Comparison of ENCODE assay signal across 29 mouse cellular contexts in genomic region chr4:125745902-125746301, GRCm38 (mm10).
DNase-seq lines count a peak whose midpoint lies in the region; ATAC-seq lines count a peak whose summit lies in the region.
"Had no signal": no experiment of that assay in that cellular context is flagged by ENCODE, and none has a peak within 500 bp of the region (broad histone marks: within the 10 kb centered on the region; RNA-seq: fewer than 3 reads in every experiment).

No protein-coding gene starts in this region.

- peak; percentile 83 for DNase-seq in heart, adult 11 months
- DNase-seq in layer of hippocampus, postnatal 10 days (ENCODE audit: low spot score in 2 of 2): peak; percentile 26 to 48
- no peak for DNase-seq in layer of hippocampus, adult 8-10 months (ENCODE audit: low spot score in 2 of 2)
- peak; percentile 13 for DNase-seq in urinary bladder, adult 2 months (ENCODE audit: low spot score)
- DNase-seq in urinary bladder, postnatal 4 days (ENCODE audit: low spot score in 2 of 2): no peak
- DNase-seq: adrenal gland, postnatal 25 days; B cell, adult 2 months; cerebellum, postnatal 36 days; gastrocnemius, postnatal 10 days; heart, postnatal 10 days; kidney, adult 9 months; kidney, postnatal 10 days; layer of hippocampus, adult 9-11 months; liver, embryonic 13.5 days; lung, adult 18-20 months; right cerebral cortex, postnatal 14 days; spleen, adult 18-20 months; thymus, adult 18-20 months; thymus, postnatal 25 days had no signal

- no peak overlapping the region for H3K27ac ChIP-seq in heart, embryonic 11.5 days (ENCODE audit: low read depth, low read length)
- H3K27ac ChIP-seq: heart, embryonic 13.5 days; hindbrain, embryonic 10.5 days; limb, embryonic 10.5 days; limb, embryonic 15.5 days; liver, embryonic 13.5 days; midbrain, embryonic 12.5 days had no signal

- H3K4me2 ChIP-seq in heart, embryonic 11.5 days: no peak overlapping the region
- H3K4me2 ChIP-seq: heart, embryonic 13.5 days; limb, embryonic 15.5 days; liver, embryonic 13.5 days; midbrain, embryonic 12.5 days had no signal

- WGBS in heart, embryonic 11.5 days (ENCODE audit: insufficient replicate concordance): 54% methylated on average over 3 of the region's 3 CpGs

- H3K4me1 ChIP-seq in heart, embryonic 11.5 days (ENCODE audit: control insufficient read depth, insufficient read depth, low read length): no peaks in the 10 kb centered on the region
- H3K4me1 ChIP-seq: heart, embryonic 13.5 days; hindbrain, embryonic 10.5 days; limb, embryonic 15.5 days; liver, embryonic 13.5 days; megakaryocyte, embryonic 14.5 days; midbrain, embryonic 12.5 days had no signal

- H3K36me3 ChIP-seq in heart, embryonic 11.5 days (ENCODE audit: control insufficient read depth, insufficient read depth, low read length): no peaks in the 10 kb centered on the region
- H3K36me3 ChIP-seq: heart, embryonic 13.5 days; hindbrain, embryonic 10.5 days; limb, embryonic 10.5 days; limb, embryonic 15.5 days; liver, embryonic 13.5 days; midbrain, embryonic 12.5 days had no signal

- no peak overlapping the region for H3K9ac ChIP-seq in heart, embryonic 11.5 days (ENCODE audit: low read depth, low read length)
- H3K9ac ChIP-seq: heart, embryonic 13.5 days; limb, embryonic 15.5 days; liver, embryonic 13.5 days; midbrain, embryonic 12.5 days had no signal

- no peaks in the 10 kb centered on the region for H3K9me3 ChIP-seq in heart, embryonic 11.5 days (replicated peaks; ENCODE audit: control insufficient read depth, low read length)
- H3K9me3 ChIP-seq: heart, embryonic 13.5 days; hindbrain, embryonic 10.5 days; limb, embryonic 10.5 days; limb, embryonic 15.5 days; liver, embryonic 13.5 days; megakaryocyte, embryonic 14.5 days; midbrain, embryonic 12.5 days had no signal

- peaks cover 2% of the 10 kb centered on the region; the same call in 1 of the 2 replicates for H3K27me3 ChIP-seq in heart, embryonic 11.5 days (ENCODE audit: control insufficient read depth, insufficient read depth, low read length)
- H3K27me3 ChIP-seq: heart, embryonic 13.5 days; liver, embryonic 13.5 days had no signal

- ATAC-seq in heart, embryonic 11.5 days (replicated peaks; ENCODE audit: insufficient number of reproducible peaks, low FRiP score, low TSS enrichment): no peak
- ATAC-seq: forebrain, embryonic 16.5 days; intestine, postnatal 0 days; lung, postnatal 0 days had no signal

- H3K4me3 ChIP-seq in heart, embryonic 11.5 days (ENCODE audit: low read depth, low read length): no peak overlapping the region
- H3K4me3 ChIP-seq: heart, embryonic 13.5 days; hindbrain, embryonic 10.5 days; limb, embryonic 10.5 days; limb, embryonic 15.5 days; liver, embryonic 13.5 days; megakaryocyte, embryonic 14.5 days; midbrain, embryonic 12.5 days had no signal

Comparison
In these comparisons a context has a peak if more than half of its experiments do, and no peak if none do; other contexts are left out.
1. DNase-seq: peak in heart, adult 11 months (single experiment), layer of hippocampus, postnatal 10 days (2 of 2) and urinary bladder, adult 2 months (single experiment); none in layer of hippocampus, adult 8-10 months (0 of 2) and urinary bladder, postnatal 4 days (0 of 2).